Mouse (Mus musculus): Measurements from ENCODE around the gene Apobec1.
"Not testable (repeated sequence)": the region's sequence is repeated elsewhere in the genome, so short reads cannot be mapped to it uniquely, and the experiment has no call there.

Apobec1 gene

GRCm38 (mm10) chr6:122556959-122557561, 45.2 kb downstream of the Apobec1 start:
- peak; percentile 86 for DNase-seq (ENCODE audit: low read depth, low spot score)
- Histone ChIP-seq H3K36me3 (ENCODE audit: control insufficient read depth, insufficient read depth, low read length, poor library complexity, severe bottlenecking) (no peaks in the 10 kb centered on the region), H3K27me3 (ENCODE audit: control insufficient read depth, insufficient read depth, low read length, poor library complexity, severe bottlenecking) (no peaks in the 10 kb centered on the region)

GRCm38 (mm10) chr6:122555266-122555665, 47.0 kb downstream of the Apobec1 start:
- DNase-seq (ENCODE audit: low read depth, low spot score): no peak
- no peaks in the 10 kb centered on the region for H3K27me3 ChIP-seq (ENCODE audit: control insufficient read depth, insufficient read depth, low read length, poor library complexity, severe bottlenecking)
- no peaks in the 10 kb centered on the region for H3K36me3 ChIP-seq (ENCODE audit: control insufficient read depth, insufficient read depth, low read length, poor library complexity, severe bottlenecking)

GRCm38 (mm10) chr6:122554102-122554501, 48.1 kb downstream of the Apobec1 start:
- no peak for DNase-seq (ENCODE audit: low read depth, low spot score)
- Histone ChIP-seq H3K27me3 (ENCODE audit: control insufficient read depth, insufficient read depth, low read length, poor library complexity, severe bottlenecking) (no peaks in the 10 kb centered on the region), H3K36me3 (ENCODE audit: control insufficient read depth, insufficient read depth, low read length, poor library complexity, severe bottlenecking) (no peaks in the 10 kb centered on the region)

DNA sequence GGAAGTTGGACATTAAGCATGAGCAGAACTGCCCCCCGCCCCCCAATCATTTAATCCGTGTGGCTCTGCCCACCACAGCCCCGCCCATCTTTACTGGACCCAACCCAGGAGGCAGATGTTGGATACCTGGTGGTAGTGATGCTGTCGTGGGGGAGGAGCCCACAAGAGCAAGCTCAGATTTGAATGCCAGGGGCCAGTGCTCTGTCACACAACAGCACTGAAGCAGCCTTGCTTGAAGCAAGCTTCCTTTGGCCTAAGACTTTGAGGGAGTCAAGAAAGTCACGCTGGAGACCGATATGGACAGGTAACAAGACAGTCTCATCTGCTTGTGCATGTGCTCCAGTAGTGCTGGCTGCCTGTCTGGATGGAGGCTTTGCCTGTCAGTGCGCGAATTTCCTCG, 48.6 kb downstream of the Apobec1 start, which contains the start of gene Aicda:
TSS of gene Aicda (plus strand) at position 196 of the 400 bp plus-strand sequence.
- Histone ChIP-seq H3K36me3 (ENCODE audit: control insufficient read depth, insufficient read depth, low read length, poor library complexity, severe bottlenecking) (no peaks in the 10 kb centered on the region), H3K27me3 (ENCODE audit: control insufficient read depth, insufficient read depth, low read length, poor library complexity, severe bottlenecking) (no peaks in the 10 kb centered on the region)
- peak; percentile 28 for DNase-seq (ENCODE audit: low read depth, low spot score)

GRCm38 (mm10) chr6:122545948-122546347, 56.3 kb downstream of the Apobec1 start:
- DNase-seq (ENCODE audit: low read depth, low spot score): no peak
- Histone ChIP-seq H3K36me3 (ENCODE audit: control insufficient read depth, insufficient read depth, low read length, poor library complexity, severe bottlenecking) (no peaks in the 10 kb centered on the region), H3K27me3 (ENCODE audit: control insufficient read depth, insufficient read depth, low read length, poor library complexity, severe bottlenecking) (no peaks in the 10 kb centered on the region)

DNA sequence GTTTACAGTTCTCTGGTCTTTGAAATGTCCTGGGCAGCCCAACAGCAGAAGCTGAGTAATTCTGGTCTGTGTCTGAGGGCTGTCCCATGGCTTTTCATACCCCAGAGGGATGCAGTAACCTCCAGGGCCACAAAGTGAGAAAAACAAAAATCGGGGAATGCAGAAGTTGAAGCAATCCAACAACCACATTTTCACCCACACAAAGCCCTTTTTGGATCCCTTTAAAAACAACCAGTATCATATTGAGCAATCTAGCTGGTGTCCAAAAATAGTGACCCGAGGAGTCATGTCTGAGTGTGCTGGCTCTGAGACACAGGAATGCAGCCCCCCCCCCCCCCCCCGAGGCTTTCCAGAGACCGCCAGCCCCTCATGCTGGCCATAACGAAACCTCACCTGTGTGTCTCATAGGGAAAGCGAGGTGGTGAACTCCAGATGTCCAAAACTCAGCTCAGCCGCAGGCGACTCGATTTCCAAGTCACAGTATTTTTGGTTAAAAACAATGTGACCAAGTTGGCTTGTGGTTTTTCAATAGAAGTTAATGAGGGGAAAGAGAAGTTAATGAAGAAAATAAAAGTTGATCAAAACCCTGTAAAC, 56.9 kb downstream of the Apobec1 start:
- Histone ChIP-seq H3K36me3 (ENCODE audit: control insufficient read depth, insufficient read depth, low read length, poor library complexity, severe bottlenecking) (no peaks in the 10 kb centered on the region), H3K27me3 (ENCODE audit: control insufficient read depth, insufficient read depth, low read length, poor library complexity, severe bottlenecking) (no peaks in the 10 kb centered on the region)
- no peak for DNase-seq (ENCODE audit: low read depth, low spot score)

- no peaks in the 10 kb centered on the region for H3K36me3 ChIP-seq (ENCODE audit: control insufficient read depth, insufficient read depth, low read length, poor library complexity, severe bottlenecking)
- no peak for DNase-seq (ENCODE audit: low read depth, low spot score)
- H3K27me3 ChIP-seq (ENCODE audit: control insufficient read depth, insufficient read depth, low read length, poor library complexity, severe bottlenecking): no peaks in the 10 kb centered on the region
These were observed 57.6 kb downstream of the Apobec1 start for GRCm38 (mm10) chr6:122544672-122545071.

GRCm38 (mm10) chr6:122543574-122543973, 58.7 kb downstream of the Apobec1 start:
- Histone ChIP-seq H3K36me3 (ENCODE audit: control insufficient read depth, insufficient read depth, low read length, poor library complexity, severe bottlenecking) (no peaks in the 10 kb centered on the region), H3K27me3 (ENCODE audit: control insufficient read depth, insufficient read depth, low read length, poor library complexity, severe bottlenecking) (no peaks in the 10 kb centered on the region)
- DNase-seq (ENCODE audit: low read depth, low spot score): no peak

DNA sequence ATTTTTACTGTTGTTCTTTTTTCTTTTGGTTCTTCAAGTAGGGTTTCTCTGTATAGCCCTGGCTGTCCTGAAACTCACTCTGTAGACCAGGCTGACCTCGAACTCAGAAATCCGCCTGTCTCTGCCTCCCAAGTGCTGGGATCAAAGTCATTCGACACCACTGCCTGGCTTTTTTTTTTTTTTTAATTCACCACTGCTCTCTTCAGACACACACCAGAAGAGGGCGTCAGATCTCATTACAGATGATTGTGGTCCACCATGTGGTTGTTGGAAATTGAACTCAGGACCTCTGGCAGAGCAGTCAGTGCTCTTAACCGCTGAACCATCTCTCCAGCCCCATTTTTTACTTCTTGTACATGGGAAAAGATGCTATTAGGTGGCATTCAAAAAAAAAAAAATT, 59.8 kb downstream of the Apobec1 start:
- not testable (repeated sequence) for H3K36me3 ChIP-seq (ENCODE audit: control insufficient read depth, insufficient read depth, low read length, poor library complexity, severe bottlenecking); H3K27me3 ChIP-seq (ENCODE audit: control insufficient read depth, insufficient read depth, low read length, poor library complexity, severe bottlenecking); DNase-seq (ENCODE audit: low read depth, low spot score)

DNA sequence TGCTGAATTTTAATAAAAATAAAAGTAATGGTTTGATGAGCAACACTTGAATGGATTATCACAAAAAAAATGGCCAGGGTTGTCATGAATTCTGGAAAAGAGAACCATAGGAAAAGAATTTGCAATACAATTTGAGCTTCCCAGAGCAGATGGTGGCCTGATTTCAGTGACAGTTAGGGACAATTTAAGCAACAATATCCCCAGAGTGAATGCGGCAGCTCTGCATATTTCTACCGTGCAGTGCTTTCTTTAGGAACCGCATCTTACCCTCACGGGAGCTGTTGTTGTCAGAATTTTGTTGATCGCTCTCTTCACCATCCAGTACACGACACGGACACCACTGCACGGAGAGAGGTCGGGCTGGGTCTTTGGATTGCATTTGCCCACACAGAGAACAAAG, 62.7 kb downstream of the Apobec1 start:
- DNase-seq (ENCODE audit: low read depth, low spot score): no peak
- Histone ChIP-seq H3K27me3 (ENCODE audit: control insufficient read depth, insufficient read depth, low read length, poor library complexity, severe bottlenecking) (no peaks in the 10 kb centered on the region), H3K36me3 (ENCODE audit: control insufficient read depth, insufficient read depth, low read length, poor library complexity, severe bottlenecking) (no peaks in the 10 kb centered on the region)

DNA sequence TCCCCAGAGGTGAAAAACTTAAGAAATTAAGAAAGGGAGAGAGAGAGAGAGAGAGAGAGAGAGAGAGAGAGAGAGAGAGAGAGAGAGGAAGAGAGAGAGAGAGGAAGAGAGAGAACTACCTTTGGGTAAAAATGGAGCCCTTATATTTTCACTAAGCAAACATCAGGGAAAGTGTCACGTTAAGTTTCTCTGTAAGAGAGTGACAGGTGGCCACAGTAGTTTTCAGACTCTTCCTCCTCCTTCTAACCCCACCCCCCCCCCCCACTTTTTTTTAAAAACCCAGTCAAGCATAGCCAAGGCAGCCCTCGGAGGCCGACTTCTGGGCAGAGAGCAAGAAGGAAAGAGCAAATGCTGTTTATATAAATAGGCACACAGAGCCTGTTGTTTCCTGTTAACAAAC, 68.2 kb downstream of the Apobec1 start:
- peak; percentile 46 for DNase-seq (ENCODE audit: low read depth, low spot score)
- Histone ChIP-seq H3K36me3 (ENCODE audit: control insufficient read depth, insufficient read depth, low read length, poor library complexity, severe bottlenecking) (no peaks in the 10 kb centered on the region), H3K27me3 (ENCODE audit: control insufficient read depth, insufficient read depth, low read length, poor library complexity, severe bottlenecking) (no peaks in the 10 kb centered on the region)

- H3K36me3 ChIP-seq (ENCODE audit: control insufficient read depth, insufficient read depth, low read length, poor library complexity, severe bottlenecking): no peaks in the 10 kb centered on the region
- no peaks in the 10 kb centered on the region for H3K27me3 ChIP-seq (ENCODE audit: control insufficient read depth, insufficient read depth, low read length, poor library complexity, severe bottlenecking)
- DNase-seq (ENCODE audit: low read depth, low spot score): peak; percentile 65
These were observed 69.4 kb downstream of the Apobec1 start for GRCm38 (mm10) chr6:122532883-122533302.

GRCm38 (mm10) chr6:122531466-122532174, 70.6 kb downstream of the Apobec1 start:
- H3K36me3 ChIP-seq (ENCODE audit: control insufficient read depth, insufficient read depth, low read length, poor library complexity, severe bottlenecking): no peaks in the 10 kb centered on the region
- H3K27me3 ChIP-seq (ENCODE audit: control insufficient read depth, insufficient read depth, low read length, poor library complexity, severe bottlenecking): no peaks in the 10 kb centered on the region
- no peak for DNase-seq (ENCODE audit: low read depth, low spot score)

DNA sequence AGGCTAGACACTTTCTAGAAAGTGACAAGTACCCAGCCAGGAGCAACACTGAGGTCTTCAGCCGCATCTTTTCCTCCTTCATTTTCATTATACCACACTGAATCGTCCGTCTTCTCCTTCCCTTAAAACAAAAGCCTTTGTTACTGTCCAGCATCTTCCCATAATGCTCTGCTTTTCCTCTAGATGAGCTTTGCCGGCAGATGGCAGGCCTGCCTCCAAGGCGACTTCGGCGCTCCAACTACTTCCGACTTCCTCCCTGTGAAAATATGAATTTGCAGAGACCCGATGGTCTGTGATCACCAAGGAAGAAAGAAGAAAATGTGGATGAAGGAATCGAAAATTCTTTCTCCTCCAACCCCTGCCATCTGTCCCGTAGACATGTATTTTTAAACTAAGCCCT, 74.1 kb downstream of the Apobec1 start:
- Histone ChIP-seq H3K27me3 (ENCODE audit: control insufficient read depth, insufficient read depth, low read length, poor library complexity, severe bottlenecking) (no peaks in the 10 kb centered on the region), H3K36me3 (ENCODE audit: control insufficient read depth, insufficient read depth, low read length, poor library complexity, severe bottlenecking) (no peaks in the 10 kb centered on the region)
- no peak for DNase-seq (ENCODE audit: low read depth, low spot score)
